Comparison of ENCODE assay signal across 8 mouse cellular contexts in genomic region chr15:103308056-103308875, GRCm38 (mm10). TPM values are rescaled to one million over a fixed set of nuclear protein-coding genes. Genes with fewer than 3 reads are reported as not detected.
DNase-seq lines count a peak whose midpoint lies in the region; ATAC-seq and TF ChIP-seq lines count a peak whose summit lies in the region.

No protein-coding gene starts in this region.

- no peak overlapping the region for H3K27ac ChIP-seq in heart, embryonic 15.5 days
- H3K27ac ChIP-seq in limb, embryonic 11.5 days (replicated peaks; ENCODE audit: low read depth, low read length) = no peak overlapping the region
- no peak overlapping the region for H3K27ac ChIP-seq in midbrain, embryonic 16.5 days (ENCODE audit: low read length)
- no peak overlapping the region for H3K27ac ChIP-seq in left cerebral cortex, adult 2 months

- H3K9me3 ChIP-seq in heart, embryonic 15.5 days (replicated peaks) = no peaks in the 10 kb centered on the region
- no peaks in the 10 kb centered on the region for H3K9me3 ChIP-seq in limb, embryonic 11.5 days (ENCODE audit: control insufficient read depth, low read length)
- H3K9me3 ChIP-seq in midbrain, embryonic 16.5 days (replicated peaks; ENCODE audit: control insufficient read depth, low read length, poor library complexity, severe bottlenecking) = no peaks in the 10 kb centered on the region

- DNase-seq in right cerebral cortex, postnatal 14 days = peak; percentile 25
- no peak for DNase-seq in right cerebral cortex, postnatal 4 days
- peak; percentile 66 for DNase-seq in limb, embryonic 11.5 days (ENCODE audit: low spot score)
- DNase-seq in layer of hippocampus, adult 9-10 months (ENCODE audit: low spot score) = no peak
- no peak for DNase-seq in left cerebral cortex, adult 2 months (ENCODE audit: extremely low spot score in 1 of 2, low spot score in 2 of 2)
- DNase-seq in frontal cortex, postnatal 36 days (ENCODE audit: low spot score in 2 of 2) = no peak

- 0 out of 2 replicates have a peak overlapping the region, but pooled peaks have one; percentile 6 for H3K9ac ChIP-seq in heart, embryonic 15.5 days
- H3K9ac ChIP-seq in limb, embryonic 11.5 days (ENCODE audit: low read length) = peak overlapping the region; percentile 22; the same call in 1 of the 2 replicates
- peak overlapping the region; percentile 56 for H3K9ac ChIP-seq in midbrain, embryonic 16.5 days (ENCODE audit: low read depth, low read length)

- 42% methylated on average over 28 of the region's 28 CpGs for WGBS in heart, embryonic 15.5 days
- WGBS in limb, embryonic 11.5 days = 42% methylated on average over 28 of the region's 28 CpGs
- 47% methylated on average over 28 of the region's 28 CpGs for WGBS in midbrain, embryonic 16.5 days

- TF ChIP-seq CTCF in left cerebral cortex, adult 2 months (IDR thresholded peaks at IDR 0.05) = no peak; the same call in 1 of the 2 replicates

- no peak for ATAC-seq in heart, embryonic 15.5 days (replicated peaks; ENCODE audit: insufficient number of reproducible peaks, insufficient read depth, low FRiP score, low read depth)
- ATAC-seq in limb, embryonic 11.5 days (ENCODE audit: insufficient number of reproducible peaks, low FRiP score, low TSS enrichment, low read depth) = no peak
- ATAC-seq in midbrain, embryonic 16.5 days = no peak

- peaks cover 5% of the 10 kb centered on the region; the same call in 1 of the 2 replicates for H3K27me3 ChIP-seq in heart, embryonic 15.5 days
- no peaks in the 10 kb centered on the region for H3K27me3 ChIP-seq in limb, embryonic 11.5 days (ENCODE audit: control insufficient read depth, insufficient read depth, low read length)
- no peaks in the 10 kb centered on the region; the same call in 1 of the 2 replicates for H3K27me3 ChIP-seq in midbrain, embryonic 16.5 days (ENCODE audit: control insufficient read depth, insufficient read depth, low read depth, low read length)

- H3K36me3 ChIP-seq in heart, embryonic 15.5 days = no peaks in the 10 kb centered on the region
- H3K36me3 ChIP-seq in limb, embryonic 11.5 days (ENCODE audit: control insufficient read depth, insufficient read depth, low read length) = no peaks in the 10 kb centered on the region
- no peaks in the 10 kb centered on the region for H3K36me3 ChIP-seq in midbrain, embryonic 16.5 days (ENCODE audit: control insufficient read depth, insufficient read depth, low read length)

- peak overlapping the region; percentile 52 for H3K4me2 ChIP-seq in heart, embryonic 15.5 days
- H3K4me2 ChIP-seq in limb, embryonic 11.5 days (ENCODE audit: low read depth, severe bottlenecking) = peak overlapping the region; percentile 22
- H3K4me2 ChIP-seq in midbrain, embryonic 16.5 days (ENCODE audit: low read length) = peak overlapping the region; percentile 10; the same call in 1 of the 2 replicates

- intact Hi-C loops in left cerebral cortex, adult 2 months (cut with DNase I) = loop anchor here (10.0 kb wide), 1 partner anchor 563 kb away; no protein-coding TSS in a partner anchor

- H3K4me1 ChIP-seq in heart, embryonic 15.5 days (replicated peaks) = peaks cover 39% of the 10 kb centered on the region
- H3K4me1 ChIP-seq in limb, embryonic 11.5 days (ENCODE audit: control insufficient read depth, insufficient read depth, low read length) = peaks cover 32% of the 10 kb centered on the region
- H3K4me1 ChIP-seq in midbrain, embryonic 16.5 days (ENCODE audit: control insufficient read depth, insufficient read depth, low read length) = peaks cover 31% of the 10 kb centered on the region

- no peak overlapping the region for H3K4me3 ChIP-seq in heart, embryonic 15.5 days
- H3K4me3 ChIP-seq in limb, embryonic 11.5 days (ENCODE audit: low read depth, low read length) = no peak overlapping the region
- H3K4me3 ChIP-seq in midbrain, embryonic 16.5 days (ENCODE audit: low read depth, low read length) = no peak overlapping the region
- H3K4me3 ChIP-seq in left cerebral cortex, adult 2 months = no peak overlapping the region

RNA-seq across cellular contexts. Expression of gene Gpr84, which starts 2.1 kb away (rescaled TPM):
- 0.11 and 0.25 TPM in 2 replicates for polyA plus RNA-seq in heart, embryonic 15.5 days (2015; fragmentation: Nextera tagmentation; extraction: Ambion mirVana)
- 0.31 TPM in 1 of 2 replicates, not detected in the other for polyA plus RNA-seq in limb, embryonic 11.5 days (2014; fragmentation: Nextera tagmentation; extraction: Ambion mirVana)
- polyA plus RNA-seq in midbrain, embryonic 16.5 days (2015; fragmentation: Nextera tagmentation; extraction: Ambion mirVana) = 0.40 and 0.64 TPM in 2 replicates
- under 1 TPM; 0.40 to 0.66 TPM for total RNA-seq in left cerebral cortex, adult 2 months (2021)

RNA-seq across cellular contexts. Expression of gene Zfp385a, which starts 31.6 kb away (rescaled TPM):
- 5.9 and 10.5 TPM in 2 replicates for polyA plus RNA-seq in heart, embryonic 15.5 days (2015; fragmentation: Nextera tagmentation; extraction: Ambion mirVana)
- 19.2 and 22.9 TPM in 2 replicates for polyA plus RNA-seq in limb, embryonic 11.5 days (2014; fragmentation: Nextera tagmentation; extraction: Ambion mirVana)
- polyA plus RNA-seq in midbrain, embryonic 16.5 days (2015; fragmentation: Nextera tagmentation; extraction: Ambion mirVana) = 20.1 and 22.7 TPM in 2 replicates
- 10 to 100 TPM; 66.1 to 77.5 TPM for total RNA-seq in left cerebral cortex, adult 2 months (2021)

RNA-seq across cellular contexts. Expression of gene Copz1, which starts 35.8 kb away (rescaled TPM):
- 145 and 168 TPM in 2 replicates for polyA plus RNA-seq in heart, embryonic 15.5 days (2015; fragmentation: Nextera tagmentation; extraction: Ambion mirVana)
- polyA plus RNA-seq in limb, embryonic 11.5 days (2014; fragmentation: Nextera tagmentation; extraction: Ambion mirVana) = 320 and 334 TPM in 2 replicates
- 200 and 205 TPM in 2 replicates for polyA plus RNA-seq in midbrain, embryonic 16.5 days (2015; fragmentation: Nextera tagmentation; extraction: Ambion mirVana)
- 10 to 100 TPM; 85.5 to 93.0 TPM for total RNA-seq in left cerebral cortex, adult 2 months (2021)

RNA-seq across cellular contexts. Expression of gene Nfe2, which starts 50.1 kb away (rescaled TPM):
- 1.9 and 5.0 TPM in 2 replicates for polyA plus RNA-seq in heart, embryonic 15.5 days (2015; fragmentation: Nextera tagmentation; extraction: Ambion mirVana)
- polyA plus RNA-seq in limb, embryonic 11.5 days (2014; fragmentation: Nextera tagmentation; extraction: Ambion mirVana) = 5.4 and 7.7 TPM in 2 replicates
- 0.52 and 0.68 TPM in 2 replicates for polyA plus RNA-seq in midbrain, embryonic 16.5 days (2015; fragmentation: Nextera tagmentation; extraction: Ambion mirVana)
- total RNA-seq in left cerebral cortex, adult 2 months (2021) = not detected

RNA-seq across cellular contexts. Expression of gene Itga5, which starts 58.3 kb away (rescaled TPM):
- polyA plus RNA-seq in heart, embryonic 15.5 days (2015; fragmentation: Nextera tagmentation; extraction: Ambion mirVana) = 62.4 and 70.8 TPM in 2 replicates
- 28.6 and 31.7 TPM in 2 replicates for polyA plus RNA-seq in limb, embryonic 11.5 days (2014; fragmentation: Nextera tagmentation; extraction: Ambion mirVana)
- 5.8 and 7.4 TPM in 2 replicates for polyA plus RNA-seq in midbrain, embryonic 16.5 days (2015; fragmentation: Nextera tagmentation; extraction: Ambion mirVana)
- 1 to 10 TPM; 2.6 to 3.0 TPM for total RNA-seq in left cerebral cortex, adult 2 months (2021)

Comparison
In these comparisons a context has a peak if more than half of its experiments do, and no peak if none do; other contexts are left out.
1. DNase-seq: peak in right cerebral cortex, postnatal 14 days (single experiment) and limb, embryonic 11.5 days (single experiment); none in right cerebral cortex, postnatal 4 days (single experiment), layer of hippocampus, adult 9-10 months (single experiment), left cerebral cortex, adult 2 months (0 of 2) and frontal cortex, postnatal 36 days (0 of 2).
2. H3K9ac ChIP-seq: peak in every context shown above with its lines; median percentile 56 in midbrain, embryonic 16.5 days; 22 in limb, embryonic 11.5 days; 6 in heart, embryonic 15.5 days.
3. Peak in every context shown above with its lines, with median percentiles within 50 percentile points of each other: H3K4me2 ChIP-seq.